Mouse (Mus musculus): ENCODE measurements around the gene Akr1c12. TPM values are rescaled to one million over a fixed set of nuclear protein-coding genes. Genes with fewer than 3 reads are reported as not detected.

Gene Akr1c12
- polyA plus RNA-seq (2014; fragmentation: Nextera tagmentation; extraction: Ambion mirVana) = 0.27 TPM in 1 of 2 replicates, not detected in the other

- DNase-seq (ENCODE audit: low spot score) (no peak), ATAC-seq (replicated peaks; ENCODE audit: low FRiP score) (no peak)
- Histone ChIP-seq H3K4me3 (ENCODE audit: low read depth, low read length) (no peak within 1 kb of the TSS), H3K27me3 (ENCODE audit: control insufficient read depth, insufficient read depth, low read length) (no peaks in the 10 kb centered on the region), H3K4me1 (replicated peaks; ENCODE audit: control insufficient read depth, insufficient read depth, low read length) (no peaks in the 10 kb centered on the region), H3K36me3 (ENCODE audit: control insufficient read depth, insufficient read depth, low read length) (no peaks in the 10 kb centered on the region), H3K4me2 (ENCODE audit: low read depth, low read length, severe bottlenecking) (no peak within 1 kb of the TSS), H3K9ac (ENCODE audit: low read length) (no peak within 1 kb of the TSS), H3K27ac (ENCODE audit: low read depth, low read length) (no peak within 1 kb of the TSS), H3K9me3 (ENCODE audit: control insufficient read depth, low read length) (no peaks in the 10 kb centered on the region)
- WGBS = 80% methylated on average over 4 of the region's 4 CpGs
Measured at GRCm38 (mm10) chr13:4279284-4279683, at the start of gene Akr1c12. Gene Akr1c12 (minus strand): TSS chr13:4279433.

- 86% methylated on average over 2 of the region's 2 CpGs for WGBS
- ATAC-seq (replicated peaks; ENCODE audit: low FRiP score) (no peak), DNase-seq (ENCODE audit: low spot score) (no peak)
- H3K9me3 ChIP-seq (ENCODE audit: control insufficient read depth, low read length) = no peaks in the 10 kb centered on the region
- no peaks in the 10 kb centered on the region for H3K27me3 ChIP-seq (ENCODE audit: control insufficient read depth, insufficient read depth, low read length)
- no peaks in the 10 kb centered on the region for H3K4me1 ChIP-seq (replicated peaks; ENCODE audit: control insufficient read depth, insufficient read depth, low read length)
- H3K4me3 ChIP-seq (ENCODE audit: low read depth, low read length) = no peak overlapping the region
- no peaks in the 10 kb centered on the region for H3K36me3 ChIP-seq (ENCODE audit: control insufficient read depth, insufficient read depth, low read length)
- no peak overlapping the region for H3K27ac ChIP-seq (ENCODE audit: low read depth, low read length)
- H3K4me2 ChIP-seq (ENCODE audit: low read depth, low read length, severe bottlenecking) = no peak overlapping the region
- H3K9ac ChIP-seq (ENCODE audit: low read length) = no peak overlapping the region
Measured at GRCm38 (mm10) chr13:4318773-4319172, 39.5 kb upstream of the Akr1c12 start.

- H3K9me3 ChIP-seq (ENCODE audit: control insufficient read depth, low read length) = no peaks in the 10 kb centered on the region
- no peak overlapping the region for H3K4me3 ChIP-seq (ENCODE audit: low read depth, low read length)
- DNase-seq (ENCODE audit: low spot score) (no peak), ATAC-seq (replicated peaks; ENCODE audit: low FRiP score) (no peak)
- no peaks in the 10 kb centered on the region for H3K36me3 ChIP-seq (ENCODE audit: control insufficient read depth, insufficient read depth, low read length)
- no peak overlapping the region for H3K27ac ChIP-seq (ENCODE audit: low read depth, low read length)
- no peak overlapping the region for H3K9ac ChIP-seq (ENCODE audit: low read length)
- H3K4me1 ChIP-seq (replicated peaks; ENCODE audit: control insufficient read depth, insufficient read depth, low read length) = no peaks in the 10 kb centered on the region
- no peak overlapping the region for H3K4me2 ChIP-seq (ENCODE audit: low read depth, low read length, severe bottlenecking)
- H3K27me3 ChIP-seq (ENCODE audit: control insufficient read depth, insufficient read depth, low read length) = no peaks in the 10 kb centered on the region
- WGBS = 90% methylated on average over 2 of the region's 2 CpGs
Measured at GRCm38 (mm10) chr13:4313907-4314306, 34.7 kb upstream of the Akr1c12 start.

GRCm38 (mm10) chr13:4304861-4305565, 25.8 kb upstream of the Akr1c12 start:
- WGBS = 51% methylated on average over 2 of the region's 2 CpGs
- DNase-seq (ENCODE audit: low spot score) (no peak), ATAC-seq (replicated peaks; ENCODE audit: low FRiP score) (no peak)

GRCm38 (mm10) chr13:4296991-4297390, 17.8 kb upstream of the Akr1c12 start:
- no peak overlapping the region for H3K27ac ChIP-seq (ENCODE audit: low read depth, low read length)
- no peak for ATAC-seq (replicated peaks; ENCODE audit: low FRiP score)
- no peak for DNase-seq (ENCODE audit: low spot score)
- H3K4me1 ChIP-seq (replicated peaks; ENCODE audit: control insufficient read depth, insufficient read depth, low read length) = no peaks in the 10 kb centered on the region
- WGBS = 91% methylated on average over 4 of the region's 4 CpGs
- no peak overlapping the region for H3K4me2 ChIP-seq (ENCODE audit: low read depth, low read length, severe bottlenecking)
- H3K9ac ChIP-seq (ENCODE audit: low read length) = no peak overlapping the region
- no peaks in the 10 kb centered on the region for H3K9me3 ChIP-seq (ENCODE audit: control insufficient read depth, low read length)
- no peak overlapping the region for H3K4me3 ChIP-seq (ENCODE audit: low read depth, low read length)
- H3K36me3 ChIP-seq (ENCODE audit: control insufficient read depth, insufficient read depth, low read length) = no peaks in the 10 kb centered on the region
- no peaks in the 10 kb centered on the region for H3K27me3 ChIP-seq (ENCODE audit: control insufficient read depth, insufficient read depth, low read length)

More at GRCm38 (mm10) chr13:4304861-4305565, 25.8 kb upstream of the Akr1c12 start:
- Histone ChIP-seq H3K9me3 (ENCODE audit: control insufficient read depth, low read length) (no peaks in the 10 kb centered on the region), H3K4me1 (replicated peaks; ENCODE audit: control insufficient read depth, insufficient read depth, low read length) (no peaks in the 10 kb centered on the region), H3K9ac (ENCODE audit: low read length) (no peak overlapping the region), H3K27ac (ENCODE audit: low read depth, low read length) (no peak overlapping the region), H3K27me3 (ENCODE audit: control insufficient read depth, insufficient read depth, low read length) (no peaks in the 10 kb centered on the region), H3K36me3 (ENCODE audit: control insufficient read depth, insufficient read depth, low read length) (no peaks in the 10 kb centered on the region), H3K4me2 (ENCODE audit: low read depth, low read length, severe bottlenecking) (no peak overlapping the region), H3K4me3 (ENCODE audit: low read depth, low read length) (no peak overlapping the region)

- H3K36me3 ChIP-seq (ENCODE audit: control insufficient read depth, insufficient read depth, low read length) = no peaks in the 10 kb centered on the region
- H3K27ac ChIP-seq (ENCODE audit: low read depth, low read length) = no peak overlapping the region
- no peaks in the 10 kb centered on the region for H3K4me1 ChIP-seq (replicated peaks; ENCODE audit: control insufficient read depth, insufficient read depth, low read length)
- no peak overlapping the region for H3K9ac ChIP-seq (ENCODE audit: low read length)
- DNase-seq (ENCODE audit: low spot score) = no peak
- H3K4me2 ChIP-seq (ENCODE audit: low read depth, low read length, severe bottlenecking) = no peak overlapping the region
- H3K27me3 ChIP-seq (ENCODE audit: control insufficient read depth, insufficient read depth, low read length) = no peaks in the 10 kb centered on the region
- WGBS = 42% methylated on average over 7 of the region's 7 CpGs
- no peaks in the 10 kb centered on the region for H3K9me3 ChIP-seq (ENCODE audit: control insufficient read depth, low read length)
- no peak overlapping the region for H3K4me3 ChIP-seq (ENCODE audit: low read depth, low read length)
- peak; percentile 60; the same call in 1 of the 2 replicates for ATAC-seq (replicated peaks; ENCODE audit: low FRiP score)
Measured at GRCm38 (mm10) chr13:4281471-4282412, 2.5 kb upstream of the Akr1c12 start.

- H3K9ac ChIP-seq (ENCODE audit: low read length) = no peak overlapping the region
Measured at GRCm38 (mm10) chr13:4277526-4277925, 1.7 kb downstream of the Akr1c12 start.

GRCm38 (mm10) chr13:4270860-4271259, 8.4 kb downstream of the Akr1c12 start:
- ATAC-seq (replicated peaks; ENCODE audit: low FRiP score) = no peak
- no peak for DNase-seq (ENCODE audit: low spot score)
- H3K27ac ChIP-seq (ENCODE audit: low read depth, low read length) = no peak overlapping the region
- no peak overlapping the region for H3K9ac ChIP-seq (ENCODE audit: low read length)
- no peaks in the 10 kb centered on the region for H3K9me3 ChIP-seq (ENCODE audit: control insufficient read depth, low read length)
- no peak overlapping the region for H3K4me2 ChIP-seq (ENCODE audit: low read depth, low read length, severe bottlenecking)
- H3K4me1 ChIP-seq (replicated peaks; ENCODE audit: control insufficient read depth, insufficient read depth, low read length) = no peaks in the 10 kb centered on the region
- H3K27me3 ChIP-seq (ENCODE audit: control insufficient read depth, insufficient read depth, low read length) = no peaks in the 10 kb centered on the region
- no peak overlapping the region for H3K4me3 ChIP-seq (ENCODE audit: low read depth, low read length)
- no peaks in the 10 kb centered on the region for H3K36me3 ChIP-seq (ENCODE audit: control insufficient read depth, insufficient read depth, low read length)

More at GRCm38 (mm10) chr13:4277526-4277925, 1.7 kb downstream of the Akr1c12 start:
- Histone ChIP-seq H3K4me2 (ENCODE audit: low read depth, low read length, severe bottlenecking) (no peak overlapping the region), H3K4me3 (ENCODE audit: low read depth, low read length) (no peak overlapping the region), H3K9me3 (ENCODE audit: control insufficient read depth, low read length) (no peaks in the 10 kb centered on the region), H3K27me3 (ENCODE audit: control insufficient read depth, insufficient read depth, low read length) (no peaks in the 10 kb centered on the region), H3K36me3 (ENCODE audit: control insufficient read depth, insufficient read depth, low read length) (no peaks in the 10 kb centered on the region), H3K27ac (ENCODE audit: low read depth, low read length) (no peak overlapping the region), H3K4me1 (replicated peaks; ENCODE audit: control insufficient read depth, insufficient read depth, low read length) (no peaks in the 10 kb centered on the region)
- DNase-seq (ENCODE audit: low spot score) (no peak), ATAC-seq (replicated peaks; ENCODE audit: low FRiP score) (no peak)
- WGBS = 83% methylated on average over 2 of the region's 2 CpGs

All from forebrain, embryonic 11.5 days (tissue).